Mouse (Mus musculus): ENCODE data around the gene Uvrag.

GRCm38 (mm10) chr7:98957111-98957741, 183.7 kb downstream of the Uvrag start:
- TF ChIP-seq POLR2A (IDR thresholded peaks at IDR 0.05; ENCODE audit: borderline replicate concordance, extremely low read depth, insufficient read depth, insufficient read length, poor library complexity, severe bottlenecking): no peak
- no peak for TF ChIP-seq CTCF (IDR thresholded peaks at IDR 0.05; ENCODE audit: borderline replicate concordance, extremely low read depth, insufficient read depth, insufficient read length)

Data from brain, embryonic 14.5 days (tissue).